Mouse (Mus musculus) CH12.LX (cell line): ENCODE results near the gene Rabl3. TPM values are rescaled to one million over a fixed set of nuclear protein-coding genes. Genes with fewer than 3 reads are reported as not detected.

Experiments used
- DNase-seq: peaks from one replicate; pipeline ENCODE4 v3.0.0-alpha.2; 2013; ENCODE audit errors: extremely low read depth
- H3K27ac ChIP-seq: 2 replicates; pipeline ENCODE4 v1.5.1; 2012; ENCODE audit warnings: low read depth, mild to moderate bottlenecking, control low read depth, moderate library complexity; ENCODE audit not compliant: insufficient read depth
- H3K27me3 ChIP-seq: replicated peaks from 2 replicates; pipeline ENCODE3; 2012; ENCODE audit warnings: inconsistent platforms
- H3K36me3 ChIP-seq, 2 experiments: replicated peaks in 1 of 2; 2 replicates each; pipeline versions ENCODE3 to v1.6.1; 2012; ENCODE audit warnings: inconsistent platforms in 1 of 2, low read length in 1 of 2, mild to moderate bottlenecking in 1 of 2, mixed read lengths in 1 of 2, moderate library complexity in 1 of 2; ENCODE audit not compliant: control insufficient read depth in 1 of 2, insufficient read depth in 1 of 2
- H3K4me1 ChIP-seq, 2 experiments: 2 replicates each; pipeline ENCODE4 v1.6.1; 2012; ENCODE audit warnings: inconsistent platforms in 1 of 2, moderate library complexity in 1 of 2; ENCODE audit not compliant: insufficient read depth in 2 of 2, control insufficient read depth in 1 of 2
- H3K4me2 ChIP-seq: 2 replicates; pipeline ENCODE4 v1.6.1; 2012; ENCODE audit warnings: low read depth, mild to moderate bottlenecking, control low read depth; ENCODE audit not compliant: poor library complexity, insufficient read depth, severe bottlenecking
- H3K4me3 ChIP-seq, 3 experiments: fragments of 150-350 bp in 1 of 3; sonication (generic) in 1 of 3; replicated peaks in 1 of 3; 2 replicates each; pipeline versions ENCODE3 to v1.5.1; 2011 to 2012; ENCODE audit warnings: low read depth in 2 of 3, low read length in 2 of 3, mild to moderate bottlenecking in 2 of 3, moderate library complexity in 2 of 3, control low read depth in 1 of 3, improper control_type of control experiment in 1 of 3, inconsistent platforms in 1 of 3, mixed read lengths in 1 of 3; ENCODE audit not compliant: poor library complexity in 1 of 3
- H3K79me2 ChIP-seq: replicated peaks from 2 replicates; pipeline ENCODE4 v1.6.1; 2012; ENCODE audit warnings: mild to moderate bottlenecking, moderate library complexity; ENCODE audit not compliant: control insufficient read depth, poor library complexity, insufficient read depth, severe bottlenecking; ENCODE audit errors: extremely low read depth
- H3K9ac ChIP-seq: 2 replicates; pipeline ENCODE4 v1.6.1; 2012; ENCODE audit warnings: low read depth, mild to moderate bottlenecking, control low read depth, moderate library complexity; ENCODE audit not compliant: insufficient read depth
- H3K9me3 ChIP-seq: replicated peaks from 2 replicates; pipeline ENCODE3; 2012; ENCODE audit warnings: low read length, inconsistent platforms, mixed read lengths
- CHD2 ChIP-seq: IDR thresholded peaks from 2 replicates; pipeline ENCODE4 v1.6.1; 2011; ENCODE audit warnings: low read length, improper control_type of control experiment
- E2F4 ChIP-seq: IDR thresholded peaks from 2 replicates; pipeline ENCODE4 v1.6.1; 2011; ENCODE audit warnings: low read depth, low read length, improper control_type of control experiment; ENCODE audit not compliant: insufficient replicate concordance
- ELF1 ChIP-seq: IDR thresholded peaks from 2 replicates; pipeline ENCODE4 v1.6.1; 2014; ENCODE audit warnings: low read depth, mild to moderate bottlenecking, inconsistent platforms, low read length, improper control_type of control experiment
- EP300 ChIP-seq: IDR thresholded peaks from 2 replicates; pipeline ENCODE4 v1.6.1; 2011; ENCODE audit warnings: low read length, improper control_type of control experiment
- ETS1 ChIP-seq: conservative IDR thresholded peaks from 2 replicates; pipeline ENCODE4 v1.6.1; 2012; ENCODE audit warnings: low read depth, mild to moderate bottlenecking, inconsistent platforms, low read length, improper control_type of control experiment, moderate library complexity
- GABPA ChIP-seq: IDR thresholded peaks from 2 replicates; pipeline ENCODE4 v1.6.1; 2012; ENCODE audit warnings: low read depth, low read length, improper control_type of control experiment, inconsistent platforms; ENCODE audit not compliant: insufficient replicate concordance
- HCFC1 ChIP-seq: IDR thresholded peaks from 2 replicates; pipeline ENCODE4 v1.6.1; 2012; ENCODE audit warnings: low read depth, mild to moderate bottlenecking, inconsistent platforms, low read length, improper control_type of control experiment
- MAX ChIP-seq: IDR thresholded peaks from 2 replicates; pipeline ENCODE4 v1.6.1; 2011; ENCODE audit warnings: low read length, improper control_type of control experiment
- MAZ ChIP-seq: IDR thresholded peaks from 2 replicates; pipeline ENCODE4 v1.6.1; 2012; ENCODE audit warnings: low read depth, mild to moderate bottlenecking, inconsistent platforms, low read length, improper control_type of control experiment, moderate library complexity
- MYC ChIP-seq: IDR thresholded peaks from 2 replicates; pipeline ENCODE4 v1.6.1; 2011; ENCODE audit warnings: low read depth, mild to moderate bottlenecking, improper control_type of control experiment, low read length
- PAX5 ChIP-seq: IDR thresholded peaks from 2 replicates; pipeline ENCODE4 v1.6.1; 2012; ENCODE audit warnings: low read length, inconsistent platforms, mixed read lengths
- POLR2AphosphoS2 ChIP-seq: IDR thresholded peaks from 2 replicates; pipeline ENCODE4 v1.6.1; 2011; ENCODE audit warnings: low read depth, low read length, improper control_type of control experiment
- RAD21 ChIP-seq: IDR thresholded peaks from 2 replicates; pipeline ENCODE4 v1.6.1; 2011; ENCODE audit warnings: low read depth, mild to moderate bottlenecking, low read length, improper control_type of control experiment, moderate library complexity
- RCOR1 ChIP-seq: conservative IDR thresholded peaks from 2 replicates; pipeline ENCODE4 v1.6.1; 2012; ENCODE audit warnings: low read depth, mild to moderate bottlenecking, inconsistent platforms, low read length, improper control_type of control experiment
- SMC3 ChIP-seq: IDR thresholded peaks from 2 replicates; pipeline ENCODE4 v1.6.1; 2011; ENCODE audit warnings: low read depth, low read length, improper control_type of control experiment
- TBP ChIP-seq: conservative IDR thresholded peaks from 2 replicates; pipeline ENCODE4 v1.6.1; 2011; ENCODE audit warnings: low read depth, low read length, improper control_type of control experiment
- TCF12 ChIP-seq: IDR thresholded peaks from 2 replicates; pipeline ENCODE4 v1.6.1; 2014; ENCODE audit warnings: low read depth, mild to moderate bottlenecking, inconsistent platforms, low read length, improper control_type of control experiment
- UBTF ChIP-seq: IDR thresholded peaks from 2 replicates; pipeline ENCODE4 v1.6.1; 2012; ENCODE audit warnings: low read depth, mild to moderate bottlenecking, inconsistent platforms, low read length, improper control_type of control experiment, moderate library complexity
- ZC3H11A ChIP-seq: IDR thresholded peaks from 2 replicates; pipeline ENCODE4 v1.6.1; 2012; ENCODE audit warnings: low read depth, mild to moderate bottlenecking, inconsistent platforms, low read length, improper control_type of control experiment
- ZKSCAN1 ChIP-seq: IDR thresholded peaks from 2 replicates; pipeline ENCODE4 v1.6.1; 2012; ENCODE audit warnings: low read depth, inconsistent platforms, low read length, improper control_type of control experiment, borderline replicate concordance
- ZMIZ1 ChIP-seq: IDR thresholded peaks from 2 replicates; pipeline ENCODE4 v1.6.1; 2012; ENCODE audit warnings: low read depth, mild to moderate bottlenecking, inconsistent platforms, low read length, improper control_type of control experiment
- dilution Hi-C: fragments of 300-500 bp; cut with MboI; formaldehyde crosslinking; loops from 2 replicates; pipeline ENCODE4 v1.14.3; 2020; ENCODE audit warnings: low sequenced_read_pairs; ENCODE audit not compliant: extremely low pct_unique_long_range_greater_than_20kb, extremely low pct_ligation_motif_present
- in situ Hi-C: fragments of 300-500 bp; cut with MboI; formaldehyde crosslinking; loops from 3 replicates; pipeline ENCODE4 v1.14.3; 2019; ENCODE audit warnings: low sequenced_read_pairs, low pct_ligation_motif_present, low pct_unique_long_range_greater_than_20kb, mixed read lengths
- polyA plus RNA-seq: library from polyadenylated mRNA; unstranded; fragments of >175 nt; gene quantifications from 2 replicates; pipeline ENCODE4 v1.2.1, GENCODE M21; 2012; ENCODE audit warnings: low read depth; ENCODE audit not compliant: insufficient read length
- total RNA-seq, 2 experiments: library from RNA; depleted of rRNA; stranded (reverse); fragments of 300-350 nt in 1 of 2; fragments of >200 nt in 1 of 2; gene quantifications; 2 replicates each; pipeline ENCODE4 v1.2.3; 2012 to 2014

Gene Rabl3
- total and polyA plus RNA-seq, 3 experiments: 12.3 to 36.8 (median 19.8) TPM

DNA sequence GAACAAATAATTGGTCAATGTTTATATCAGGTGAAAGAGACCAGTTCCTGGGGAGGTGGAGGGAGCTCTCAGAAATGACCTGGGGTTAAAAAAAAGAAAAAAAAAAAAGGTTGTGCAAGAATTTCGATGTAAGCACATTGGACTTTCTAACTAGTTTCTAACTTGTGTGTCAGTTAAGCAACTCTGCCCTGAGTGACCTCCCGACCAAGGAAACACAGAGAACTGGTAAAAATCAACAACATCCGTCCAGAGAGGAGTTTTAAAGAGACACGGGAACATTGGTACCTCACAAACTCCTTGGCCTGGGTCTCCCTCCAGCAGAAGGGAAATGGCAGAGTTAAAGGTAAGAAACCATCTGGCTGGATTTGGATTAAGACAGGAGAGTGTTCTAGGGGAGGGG lies 40.3 kb downstream of the Rabl3 start, which contains the start of gene Hgd:
Hgd (plus strand) TSS at position 160 of the 400 bp plus-strand sequence.
- Histone ChIP-seq H3K4me2 (no peak within 1 kb of the TSS), H3K4me3 (no peak within 1 kb of the TSS), H3K9me3 (no peaks in the 10 kb centered on the region), H3K27ac (no peak within 1 kb of the TSS), H3K36me3 (no peaks in the 10 kb centered on the region), H3K79me2 (no peaks in the 10 kb centered on the region), H3K4me1 (no peaks in the 10 kb centered on the region), H3K27me3 (no peaks in the 10 kb centered on the region), H3K9ac (no peak within 1 kb of the TSS)
- TF ChIP-seq UBTF (no peak), RAD21 (no peak), ELF1 (no peak), ZKSCAN1 (no peak), EP300 (no peak), GABPA (no peak), ZMIZ1 (no peak)
- DNase-seq: no peak
- dilution Hi-C loops (no loop called here), in situ Hi-C loops (no loop called here)

DNA sequence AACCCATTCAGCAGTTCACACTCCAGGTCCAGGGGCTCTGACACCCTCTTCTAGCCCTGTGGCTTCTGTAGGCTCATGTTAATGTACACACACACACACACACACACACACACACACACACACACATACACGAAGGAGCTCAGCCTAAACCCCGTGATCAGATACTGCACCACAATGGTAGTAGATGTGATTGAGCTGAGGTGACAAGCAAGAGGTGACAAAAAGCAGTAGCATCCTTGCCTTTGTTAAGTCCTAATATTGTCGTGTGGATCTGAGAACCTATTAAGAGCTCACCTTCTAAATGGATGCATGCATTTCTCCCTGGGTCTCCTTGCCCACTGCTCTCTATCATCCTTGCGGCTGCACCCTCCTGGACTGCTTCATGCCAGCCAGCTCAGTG lies 41.0 kb downstream of the Rabl3 start:
- dilution Hi-C loops: no loop called here
- no peak overlapping the region for H3K9ac ChIP-seq
- H3K79me2 ChIP-seq: no peaks in the 10 kb centered on the region
- H3K36me3 ChIP-seq: no peaks in the 10 kb centered on the region
- in situ Hi-C loops: no loop called here
- no peaks in the 10 kb centered on the region for H3K27me3 ChIP-seq
- no peak overlapping the region for H3K4me3 ChIP-seq
- TF ChIP-seq TCF12 (no peak), MYC (no peak), GABPA (no peak), MAX (no peak), POLR2AphosphoS2 (no peak), RAD21 (no peak), ZC3H11A (no peak), CHD2 (no peak), PAX5 (no peak), EP300 (no peak), TBP (no peak), SMC3 (no peak), HCFC1 (no peak), E2F4 (no peak), ETS1 (no peak), RCOR1 (no peak), MAZ (no peak)
- H3K9me3 ChIP-seq: no peaks in the 10 kb centered on the region
- H3K4me2 ChIP-seq: no peak overlapping the region
- DNase-seq: no peak
- H3K27ac ChIP-seq: no peak overlapping the region
- no peaks in the 10 kb centered on the region for H3K4me1 ChIP-seq
